Mouse (Mus musculus) mouse trophoblast stem cell (cell line): ENCODE measurements around the gene Slc44a1.

Experiments
- in situ Hi-C, 2 experiments: fragments of 300-500 bp; cut with MseI, MboI; formaldehyde crosslinking; loops; 2 replicates in 1 of 2; 3 replicates in 1 of 2; pipeline ENCODE4 v1.15.1; 2025

The Slc44a1 gene

GRCm38 (mm10) chr4:53462505-53463251 lies 22.5 kb downstream of the Slc44a1 start:
- in situ Hi-C loops: no loop called here

GRCm38 (mm10) chr4:53465887-53466286 lies 25.7 kb downstream of the Slc44a1 start:
- in situ Hi-C loops: no loop called here

- in situ Hi-C loops: no loop called here
These were observed 28.8 kb downstream of the Slc44a1 start for GRCm38 (mm10) chr4:53469007-53469406.

- in situ Hi-C loops: no loop called here
These were observed 33.9 kb downstream of the Slc44a1 start for GRCm38 (mm10) chr4:53474109-53474508.

- in situ Hi-C loops: no loop called here
These were observed 35.2 kb downstream of the Slc44a1 start for GRCm38 (mm10) chr4:53475230-53475952.

GRCm38 (mm10) chr4:53478644-53479043 lies 38.4 kb downstream of the Slc44a1 start:
- in situ Hi-C loops: no loop called here

- in situ Hi-C loops: no loop called here
These were observed 47.3 kb downstream of the Slc44a1 start for GRCm38 (mm10) chr4:53487216-53488188.

- in situ Hi-C loops: no loop called here
These were observed 48.6 kb downstream of the Slc44a1 start for GRCm38 (mm10) chr4:53488803-53489202.

GRCm38 (mm10) chr4:53490371-53490770 lies 50.2 kb downstream of the Slc44a1 start:
- in situ Hi-C loops: no loop called here

- in situ Hi-C loops: no loop called here
These were observed 51.1 kb downstream of the Slc44a1 start for GRCm38 (mm10) chr4:53491269-53491668.

- in situ Hi-C loops: no loop called here
These were observed 55.4 kb downstream of the Slc44a1 start for GRCm38 (mm10) chr4:53495646-53496045.

- in situ Hi-C loops: no loop called here
These were observed 62.6 kb downstream of the Slc44a1 start for GRCm38 (mm10) chr4:53502764-53503163.

GRCm38 (mm10) chr4:53512131-53512916 lies 72.1 kb downstream of the Slc44a1 start:
- in situ Hi-C loops: no loop called here

- in situ Hi-C loops: no loop called here
These were observed 73.3 kb downstream of the Slc44a1 start for GRCm38 (mm10) chr4:53513276-53514081.

- in situ Hi-C loops: no loop called here
These were observed 75.9 kb downstream of the Slc44a1 start for GRCm38 (mm10) chr4:53516011-53516532.

GRCm38 (mm10) chr4:53519429-53519828 lies 79.2 kb downstream of the Slc44a1 start:
- in situ Hi-C loops: no loop called here

- in situ Hi-C loops: no loop called here
These were observed 80.8 kb downstream of the Slc44a1 start for GRCm38 (mm10) chr4:53521028-53521427.

- in situ Hi-C loops: no loop called here
These were observed 82.4 kb downstream of the Slc44a1 start for GRCm38 (mm10) chr4:53522655-53523054.

- in situ Hi-C loops: no loop called here
These were observed 85.3 kb downstream of the Slc44a1 start for GRCm38 (mm10) chr4:53525503-53525902.

- in situ Hi-C loops: no loop called here
These were observed 85.8 kb downstream of the Slc44a1 start for GRCm38 (mm10) chr4:53525994-53526393.
